Mouse (Mus musculus): ENCODE data around the gene B3galnt1.

- TF ChIP-seq CTCF (IDR thresholded peaks at IDR 0.05; ENCODE audit: borderline replicate concordance, control insufficient read depth, extremely low read depth, insufficient read depth, low read length, poor library complexity) (no peak), POLR2A (IDR thresholded peaks at IDR 0.05; ENCODE audit: control insufficient read depth, extremely low read depth, insufficient read depth, low read length, poor library complexity) (no peak)
These were observed 373 bp upstream of the B3galnt1 start for GRCm38 (mm10) chr3:69599166-69599500.

All from thymus, adult 2 months (tissue).